Mouse (Mus musculus) hindbrain, postnatal 0 days (tissue): ENCODE results near the gene Ubash3b. TPM values are rescaled to one million over a fixed set of nuclear protein-coding genes. Genes with fewer than 3 reads are reported as not detected.
A peak's percentile ranks its signal among the peaks of the same experiment; 100 is the strongest.

Experiments used
- ATAC-seq: fragments of 200-750 bp; cut with Nextera tagmentation; 2 replicates; pipeline ENCODE4 v1.8.0; 2017; ENCODE audit warnings: mild to moderate bottlenecking, moderate TSS enrichment, moderate library complexity
- DNase-seq: peaks from one replicate; pipeline ENCODE4 v3.0.0-alpha.2; 2015; ENCODE audit warnings: low spot score
- H3K27ac ChIP-seq: fragments of 300-500 bp; sonication (generic); 2 replicates; pipeline ENCODE4 v1.5.1; 2014; ENCODE audit warnings: mild to moderate bottlenecking
- H3K27me3 ChIP-seq: fragments of 300-500 bp; sonication (generic); 2 replicates; pipeline ENCODE4 v1.6.1; 2014; ENCODE audit warnings: low read length, mixed read lengths; ENCODE audit not compliant: insufficient read depth
- H3K36me3 ChIP-seq: fragments of 300-500 bp; sonication (generic); 2 replicates; pipeline ENCODE4 v1.6.1; 2014; ENCODE audit warnings: low read length, mixed read lengths; ENCODE audit not compliant: insufficient read depth
- H3K4me1 ChIP-seq: fragments of 300-500 bp; sonication (generic); 2 replicates; pipeline ENCODE4 v1.6.1; 2014; ENCODE audit warnings: antibody characterized with exemption, low read length, mixed read lengths; ENCODE audit not compliant: insufficient read depth
- H3K4me2 ChIP-seq: fragments of 300-500 bp; sonication (generic); 2 replicates; pipeline ENCODE4 v1.6.1; 2014; ENCODE audit warnings: low read depth, mild to moderate bottlenecking, low read length, moderate library complexity, mixed read lengths
- H3K4me3 ChIP-seq: fragments of 300-500 bp; sonication (generic); 2 replicates; pipeline ENCODE4 v1.5.1; 2014; ENCODE audit warnings: low read length
- H3K9ac ChIP-seq: fragments of 300-500 bp; sonication (generic); replicated peaks from 2 replicates; pipeline ENCODE4 v1.6.1; 2014; ENCODE audit warnings: mild to moderate bottlenecking, low read length, moderate library complexity, mixed read lengths
- H3K9me3 ChIP-seq: fragments of 300-500 bp; sonication (generic); 2 replicates; pipeline ENCODE4 v1.6.1; 2016; ENCODE audit warnings: low read length, mixed read lengths
- CTCF ChIP-seq: IDR thresholded peaks from 2 replicates; pipeline ENCODE4 v1.5.1; 2016; ENCODE audit warnings: antibody characterized with exemption, control low read depth, low read depth
- WGBS: fragments of 180-500 bp; shearing (Covaris S2); extraction: QIAGEN DNeasy Blood & Tissue Kit; methylation state at CpG from one replicate; pipeline ENCODE4 v1.1.7; 2014; 5-methylcytosine and 5-hydroxymethylcytosine counted together
- polyA plus RNA-seq: library from polyadenylated mRNA; unstranded; fragments of >200 nt; fragmentation: Nextera tagmentation; extraction: Ambion mirVana; gene quantifications from 2 replicates; pipeline ENCODE4 v1.2.1, GENCODE M21; 2015
- total RNA-seq: library from RNA; depleted of rRNA; stranded (reverse); fragments of >200 nt; gene quantifications from 2 replicates; pipeline ENCODE4 v1.2.3, GENCODE M21; 2014

The Ubash3b gene
- total and polyA plus RNA-seq, 2 experiments from 2014 or later = 28.6 to 41.3 TPM

DNA sequence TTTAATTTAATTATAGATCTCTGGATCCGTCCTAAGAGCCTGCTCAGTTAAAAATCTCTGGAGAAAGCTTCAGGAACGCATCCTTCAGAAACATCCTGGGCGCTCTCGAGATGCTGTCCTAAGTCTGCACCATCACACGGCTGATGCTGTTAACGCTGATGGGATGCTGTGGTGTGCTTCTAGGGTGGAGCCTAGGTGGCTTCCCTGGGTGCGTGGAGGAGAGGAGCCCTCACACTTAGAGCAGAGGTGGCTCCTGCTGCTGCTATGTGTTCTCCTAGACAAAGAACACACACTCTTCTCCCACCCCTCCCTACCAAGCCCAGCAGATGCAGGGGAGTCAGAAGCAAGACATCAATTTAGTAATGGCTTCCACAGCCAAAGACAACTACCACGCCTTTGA lies 61.6 kb downstream of the Ubash3b start:
- DNase-seq = no peak
- 65% methylated on average over 8 of the region's 8 CpGs for WGBS
- H3K27ac ChIP-seq = peak overlapping the region; percentile 18; the same call in 1 of the 2 replicates
- no peaks in the 10 kb centered on the region for H3K36me3 ChIP-seq
- ATAC-seq = peak; percentile 29; the same call in 1 of the 2 replicates
- H3K4me3 ChIP-seq = no peak overlapping the region
- peaks cover 8% of the 10 kb centered on the region; the same call in 1 of the 2 replicates for H3K4me1 ChIP-seq
- H3K9me3 ChIP-seq = no peaks in the 10 kb centered on the region
- no peak for TF ChIP-seq CTCF
- no peak overlapping the region for H3K9ac ChIP-seq
- no peaks in the 10 kb centered on the region for H3K27me3 ChIP-seq
- H3K4me2 ChIP-seq = no peak overlapping the region

DNA sequence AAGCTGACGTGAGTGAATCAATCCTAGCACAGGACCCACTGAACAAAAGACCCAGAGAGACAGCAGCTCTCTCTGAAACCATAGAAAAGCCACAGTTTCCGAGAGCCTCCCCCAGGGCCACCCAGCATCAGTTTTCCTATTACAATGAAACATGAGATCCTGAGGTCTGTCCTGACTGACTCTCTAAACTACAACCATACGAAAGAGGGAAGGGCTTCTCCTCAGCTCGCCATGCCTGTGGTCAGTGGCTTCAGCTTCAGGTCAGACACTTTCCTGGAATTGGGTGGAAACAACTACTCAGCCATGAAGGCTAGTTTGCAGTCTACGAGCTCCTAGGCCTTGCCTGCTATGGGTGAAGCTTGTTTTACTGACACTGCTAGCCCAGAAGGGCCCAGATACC lies 62.4 kb downstream of the Ubash3b start:
- H3K27ac ChIP-seq = no peak overlapping the region
- DNase-seq (no peak), ATAC-seq (no peak)
- H3K9me3 ChIP-seq = no peaks in the 10 kb centered on the region
- no peak overlapping the region for H3K4me3 ChIP-seq
- H3K4me2 ChIP-seq = no peak overlapping the region
- H3K4me1 ChIP-seq = peaks cover 8% of the 10 kb centered on the region; the same call in 1 of the 2 replicates
- no peak overlapping the region for H3K9ac ChIP-seq
- no peak for TF ChIP-seq CTCF
- no peaks in the 10 kb centered on the region for H3K27me3 ChIP-seq
- no peaks in the 10 kb centered on the region for H3K36me3 ChIP-seq
- 65% methylated on average over 5 of the region's 5 CpGs for whole genome bisulfite sequencing

DNA sequence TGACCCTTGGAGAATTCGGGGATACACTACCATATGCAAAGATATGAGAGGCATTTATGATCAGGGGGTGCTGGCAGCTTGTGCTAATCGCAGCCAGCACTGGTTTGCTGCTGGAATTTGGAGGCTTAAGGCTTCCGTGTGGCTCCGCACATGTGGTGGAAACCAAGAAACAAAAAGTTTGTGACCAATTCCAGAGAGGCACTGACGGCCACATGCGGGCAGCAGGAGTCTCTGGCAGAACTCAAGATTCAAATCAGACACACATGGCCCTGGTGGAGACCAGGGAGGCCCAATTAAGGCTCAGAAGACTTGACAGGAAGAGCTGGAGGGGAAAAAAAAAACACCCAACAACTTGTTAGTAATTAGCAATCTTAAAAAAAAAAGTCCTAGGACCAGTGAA lies 63.4 kb downstream of the Ubash3b start:
- no peak for TF ChIP-seq CTCF
- no peak for ATAC-seq
- WGBS = 84% methylated on average over 6 of the region's 6 CpGs

DNA sequence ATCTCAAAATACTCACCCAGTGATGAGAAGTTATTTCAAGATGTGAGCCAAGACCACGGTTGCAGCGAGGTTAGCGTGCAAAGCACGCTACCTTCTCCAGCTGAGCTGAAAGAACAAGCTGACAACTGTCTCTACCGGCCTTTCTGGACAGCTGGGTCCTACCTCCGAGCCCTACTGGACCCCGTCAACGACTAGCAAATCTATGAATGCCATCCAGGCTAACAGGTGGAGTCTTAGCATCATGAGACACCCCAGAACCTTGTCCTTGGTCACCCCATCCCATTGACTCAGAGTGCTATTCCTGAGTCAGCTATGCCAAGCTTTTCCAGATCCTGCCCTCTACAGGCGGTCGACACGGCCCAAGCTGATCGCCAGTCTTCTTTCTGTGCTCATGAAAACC lies 69.5 kb downstream of the Ubash3b start:
- DNase-seq (no peak), ATAC-seq (no peak)
- H3K4me2 ChIP-seq = no peak overlapping the region
- no peak overlapping the region for H3K27ac ChIP-seq
- no peak for TF ChIP-seq CTCF
- no peak overlapping the region for H3K4me3 ChIP-seq
- H3K9me3 ChIP-seq = no peaks in the 10 kb centered on the region
- H3K9ac ChIP-seq = no peak overlapping the region
- no peaks in the 10 kb centered on the region for H3K4me1 ChIP-seq
- H3K36me3 ChIP-seq = no peaks in the 10 kb centered on the region
- WGBS = 92% methylated on average over 12 of the region's 12 CpGs
- H3K27me3 ChIP-seq = no peaks in the 10 kb centered on the region

More for the DNA sequence above, 63.4 kb downstream of the Ubash3b start:
- H3K4me1 ChIP-seq = peaks cover 8% of the 10 kb centered on the region; the same call in 1 of the 2 replicates
- H3K4me3 ChIP-seq = no peak overlapping the region
- H3K4me2 ChIP-seq = no peak overlapping the region
- H3K27me3 ChIP-seq = no peaks in the 10 kb centered on the region
- H3K9ac ChIP-seq = no peak overlapping the region
- no peaks in the 10 kb centered on the region for H3K36me3 ChIP-seq
- H3K27ac ChIP-seq = no peak overlapping the region
- H3K9me3 ChIP-seq = no peaks in the 10 kb centered on the region
- no peak for DNase-seq

DNA sequence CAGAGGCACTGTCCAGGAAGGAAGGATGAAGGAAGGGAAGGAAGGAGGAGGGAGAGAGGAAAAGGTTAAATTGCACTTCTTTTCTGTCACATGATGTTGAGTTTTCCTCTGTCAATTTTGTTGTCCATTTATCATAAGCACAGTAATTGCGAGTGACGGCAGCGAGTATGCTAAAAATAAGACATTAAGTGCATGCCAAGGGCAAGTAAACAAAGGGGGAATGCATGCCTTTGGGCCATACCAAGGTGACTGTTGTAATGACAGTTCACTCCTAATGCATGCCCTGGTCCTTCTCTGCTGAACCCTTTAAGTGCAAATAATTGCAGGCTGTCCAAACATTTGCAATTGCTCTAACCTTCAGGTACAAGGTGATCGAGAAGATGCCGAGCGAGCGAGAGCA lies 70.3 kb downstream of the Ubash3b start:
- Histone ChIP-seq H3K9me3 (no peaks in the 10 kb centered on the region), H3K4me1 (no peaks in the 10 kb centered on the region), H3K27ac (0 out of 2 replicates have a peak overlapping the region, but pooled peaks have one; percentile 36), H3K9ac (no peak overlapping the region), H3K27me3 (no peaks in the 10 kb centered on the region), H3K36me3 (no peaks in the 10 kb centered on the region), H3K4me3 (no peak overlapping the region), H3K4me2 (no peak overlapping the region)
- WGBS = 80% methylated on average over 7 of the region's 7 CpGs
- ATAC-seq (no peak), DNase-seq (no peak)
- no peak for TF ChIP-seq CTCF

DNA sequence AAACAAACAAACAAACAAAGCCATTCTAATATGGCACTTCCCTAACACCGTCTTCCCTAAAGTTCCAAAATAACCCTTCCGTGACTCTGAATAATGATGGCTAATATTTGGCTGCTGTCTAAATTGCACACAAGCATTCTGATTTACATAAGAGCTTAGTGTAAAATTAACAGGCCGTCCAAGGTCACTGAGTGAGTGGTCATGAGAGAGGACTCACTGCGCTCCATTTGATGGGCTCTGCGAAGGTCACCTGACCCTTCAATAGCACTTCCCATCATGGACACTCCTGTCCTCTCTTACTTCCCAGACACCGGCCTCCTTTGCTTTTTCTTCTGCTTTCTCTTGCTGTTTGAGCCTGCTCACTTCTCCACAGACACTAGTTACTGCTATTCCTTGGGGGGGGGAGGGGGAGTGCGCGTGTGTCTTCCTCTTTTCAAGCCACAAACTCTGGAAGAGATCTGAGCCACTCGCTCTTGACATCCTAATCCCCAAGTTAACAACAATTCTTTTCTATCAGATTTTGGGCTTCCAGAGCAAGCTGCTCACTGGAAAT lies 73.6 kb downstream of the Ubash3b start:
- ATAC-seq (no peak), DNase-seq (no peak)
- no peak overlapping the region for H3K4me2 ChIP-seq
- H3K4me3 ChIP-seq = no peak overlapping the region
- H3K27ac ChIP-seq = no peak overlapping the region
- H3K9ac ChIP-seq = no peak overlapping the region
- TF ChIP-seq CTCF = no peak
- H3K27me3 ChIP-seq = no peaks in the 10 kb centered on the region
- WGBS = 84% methylated on average over 9 of the region's 9 CpGs
- H3K9me3 ChIP-seq = no peaks in the 10 kb centered on the region
- H3K4me1 ChIP-seq = peaks cover 10% of the 10 kb centered on the region; the same call in 1 of the 2 replicates
- no peaks in the 10 kb centered on the region for H3K36me3 ChIP-seq

DNA sequence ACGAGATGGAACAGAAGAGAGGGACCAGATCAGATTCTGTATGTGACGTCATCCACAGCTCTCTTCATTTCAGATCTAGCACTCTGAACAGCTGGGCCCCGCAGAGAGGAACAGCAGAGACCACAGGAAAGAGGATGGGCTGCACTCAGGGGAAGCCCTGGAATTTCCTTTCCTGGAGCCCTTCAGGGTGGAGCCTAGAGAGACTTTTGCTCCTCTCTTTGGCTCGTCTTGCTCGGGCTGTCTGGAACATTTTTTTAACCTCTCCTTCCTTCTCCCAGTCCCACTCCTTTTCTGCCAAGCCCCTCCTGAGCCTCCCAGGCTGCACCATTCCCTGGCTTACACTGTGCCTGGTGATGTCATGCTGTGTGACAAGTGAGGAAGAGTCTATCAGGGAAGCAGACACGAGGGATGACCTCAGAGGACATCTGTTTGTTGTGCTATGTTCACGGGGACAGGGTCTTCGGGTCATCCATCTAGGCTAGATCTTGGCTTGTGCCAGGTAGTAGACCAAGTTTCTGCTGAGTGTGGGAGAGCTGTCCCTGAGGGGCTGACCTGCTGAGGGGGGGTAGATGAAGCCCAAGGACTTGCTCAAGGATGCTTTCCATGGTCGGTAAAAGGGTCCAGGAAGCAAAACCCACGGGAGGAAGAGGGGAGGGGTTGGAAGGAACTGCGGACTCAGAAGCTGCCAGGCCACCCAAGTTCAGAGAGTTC lies 77.2 kb downstream of the Ubash3b start:
- 46% methylated on average over 11 of the region's 11 CpGs for WGBS
- DNase-seq (no peak), ATAC-seq (peak; percentile 65)
- Histone ChIP-seq H3K4me3 (no peak overlapping the region), H3K27ac (no peak overlapping the region), H3K4me2 (no peak overlapping the region), H3K27me3 (no peaks in the 10 kb centered on the region), H3K4me1 (peaks cover 10% of the 10 kb centered on the region), H3K9me3 (no peaks in the 10 kb centered on the region), H3K36me3 (no peaks in the 10 kb centered on the region), H3K9ac (no peak overlapping the region)
- TF ChIP-seq CTCF = no peak
